Mouse (Mus musculus) Patski (cell line): ENCODE data around the gene Rpl22. TPM values are rescaled to one million over a fixed set of nuclear protein-coding genes. Genes with fewer than 3 reads are reported as not detected.
A peak's percentile ranks its signal among the peaks of the same experiment; 100 is the strongest.

Experiments
- ATAC-seq: fragments of 100-300 bp; one replicate; pipeline ENCODE4 v1.8.0; 2021
- CTCF ChIA-PET: fragments of 350-600 bp; sonication (Branson Sonifier 250); formaldehyde crosslinking; loops from one replicate; lab custom pipeline; 2022; ENCODE audit warnings: inconsistent platforms; lab: Charles Lee
- POLR2A ChIA-PET: fragments of 350-600 bp; sonication (Branson Sonifier 250); formaldehyde crosslinking; loops from one replicate; lab custom pipeline; 2022; ENCODE audit warnings: antibody characterized with exemption, inconsistent platforms; lab: Charles Lee
- DNase-seq: peaks from one replicate; pipeline ENCODE4 v3.0.0-alpha.2; 2011; ENCODE audit warnings: low read depth, low spot score
- H3K27me3 ChIP-seq: fragments of 371-371 bp; one replicate; pipeline ENCODE4 v1.5.1; 2021
- CTCF ChIP-seq: fragments of 100-300 bp; IDR thresholded peaks from one replicate; pipeline ENCODE4 v1.5.1; 2021
- in situ Hi-C: fragments of 300-500 bp; cut with MboI; formaldehyde crosslinking; loops from 3 replicates; pipeline ENCODE4 v1.11.1; 2018; ENCODE audit warnings: low pct_unique_long_range_greater_than_20kb, mixed read lengths
- polyA plus RNA-seq: library from polyadenylated mRNA; unstranded; gene quantifications from one replicate; pipeline ENCODE4 v1.2.3, GENCODE M21; 2021

Rpl22 gene
- polyA plus RNA-seq, 1 experiment from 2014 or later: 562 TPM

DNA sequence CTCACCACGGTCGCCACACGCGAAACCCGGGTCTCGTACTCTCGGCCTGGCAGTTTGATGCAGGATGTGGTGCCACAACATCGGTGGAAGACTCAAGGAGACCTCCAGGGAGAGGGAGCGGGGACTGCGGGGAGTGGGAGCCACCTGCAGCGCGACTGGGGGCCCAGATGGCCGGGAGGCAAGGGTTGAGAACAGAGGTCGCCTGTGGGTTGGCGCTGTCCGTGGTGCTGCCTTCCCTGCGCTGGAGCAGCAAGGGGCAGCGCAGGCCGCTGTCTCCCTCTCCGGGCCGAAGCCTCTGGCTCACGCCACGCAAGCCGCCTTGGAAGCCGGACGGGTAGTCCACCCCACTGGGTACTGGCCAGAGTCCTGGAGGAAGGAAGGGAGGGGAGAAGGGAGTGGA is 38.7 kb upstream of the Rpl22 start:
- POLR2A ChIA-PET: interaction anchor here (1.1 kb wide), 1 partner anchor 10 kb away, joined by 3 read pairs; no protein-coding TSS in a partner anchor
- in situ Hi-C loops: loop anchor here (5.0 kb wide), 1 partner anchor 115 kb away; no protein-coding TSS in a partner anchor
- TF ChIP-seq CTCF: no peak
- DNase-seq (no peak), ATAC-seq (peak; percentile 59)
- CTCF ChIA-PET: interaction anchor here (0.8 to 1.1 kb wide), 2 partner anchors 38 to 73 kb away, joined by 4 read pairs; partner anchors contain the start of gene Rpl22
- H3K27me3 ChIP-seq: no peaks in the 10 kb centered on the region

DNA sequence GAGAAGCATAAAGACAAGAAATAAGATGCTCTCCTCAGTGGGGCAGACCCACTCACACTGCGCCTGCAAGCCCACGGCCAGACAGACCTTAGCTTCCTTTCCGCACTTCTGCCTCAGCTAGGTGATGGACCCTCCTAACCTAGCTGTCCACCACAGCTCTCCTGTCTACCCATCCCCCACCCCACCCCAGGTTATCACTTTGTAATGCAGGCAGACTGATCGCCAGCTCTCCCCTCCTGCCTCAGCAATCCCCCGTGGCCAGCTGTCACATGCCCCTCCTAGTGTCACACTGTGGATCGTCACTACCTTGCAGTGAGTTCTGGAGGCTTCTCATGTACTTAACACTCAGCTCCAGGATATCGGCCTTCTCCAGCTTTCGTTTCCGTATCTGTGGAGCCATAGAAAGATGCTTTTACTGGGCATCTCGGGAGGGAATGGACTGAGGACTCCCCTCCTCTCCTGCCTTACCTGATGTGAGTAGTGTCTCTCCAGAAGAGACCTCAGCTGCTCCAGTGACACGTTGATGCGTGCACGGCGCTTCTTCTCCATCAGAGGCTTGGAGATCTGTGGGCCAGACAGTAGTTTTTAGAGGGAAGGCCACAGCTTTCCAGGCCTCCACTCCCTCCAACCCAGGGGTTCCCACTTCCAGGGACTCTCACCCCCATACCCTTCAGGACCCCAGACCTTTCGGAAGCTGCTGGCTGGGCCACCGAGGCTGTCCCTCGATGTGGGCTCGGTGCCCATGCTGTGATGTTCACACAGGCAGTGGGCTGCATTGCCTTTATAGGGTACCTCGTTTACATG is 38.0 kb upstream of the Rpl22 start:
- ATAC-seq (no peak), DNase-seq (no peak)
- CTCF ChIA-PET: interaction anchor here (0.8 to 1.1 kb wide), 2 partner anchors 38 to 73 kb away, joined by 4 read pairs; partner anchors contain the start of gene Rpl22
- no peak for TF ChIP-seq CTCF
- in situ Hi-C loops: loop anchor here (5.0 kb wide), 1 partner anchor 115 kb away; no protein-coding TSS in a partner anchor
- POLR2A ChIA-PET: interaction anchor here (1.1 kb wide), 1 partner anchor 11 kb away, joined by 3 read pairs; no protein-coding TSS in a partner anchor
- H3K27me3 ChIP-seq: no peaks in the 10 kb centered on the region

DNA sequence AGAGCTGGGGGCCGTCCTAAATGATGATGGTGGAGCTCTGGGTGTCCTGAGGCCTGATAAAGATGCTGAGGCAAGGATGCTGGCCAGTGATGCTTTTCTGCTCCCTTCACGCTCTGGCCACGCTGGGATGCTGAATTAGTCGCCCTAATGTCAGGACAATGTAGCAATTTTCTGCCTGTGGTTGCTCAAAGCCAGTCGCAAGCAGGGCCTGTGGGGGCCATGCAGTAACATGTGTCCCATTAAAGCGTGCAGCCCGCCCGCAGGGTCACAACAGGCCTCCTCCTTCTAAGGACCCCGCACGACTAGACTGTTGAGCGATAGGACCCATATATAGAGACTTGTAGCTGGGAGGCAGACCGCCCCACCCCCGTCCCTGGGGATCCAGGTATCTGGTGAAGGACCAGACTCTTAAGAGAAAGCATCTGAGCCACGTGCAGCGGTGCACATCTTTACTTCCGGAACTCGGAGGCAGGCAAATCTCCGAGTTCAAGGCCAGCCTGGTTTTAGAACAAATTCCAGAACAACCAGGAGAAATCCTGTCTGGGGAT is 37.1 kb upstream of the Rpl22 start:
- POLR2A ChIA-PET: no interaction called here
- H3K27me3 ChIP-seq: no peaks in the 10 kb centered on the region

GRCm38 (mm10) chr4:152290385-152290784 is 35.2 kb upstream of the Rpl22 start:
- no peak for TF ChIP-seq CTCF
- POLR2A ChIA-PET: no interaction called here
- ATAC-seq: no peak
- in situ Hi-C loops: no loop called here
- no peaks in the 10 kb centered on the region for H3K27me3 ChIP-seq
- DNase-seq: no peak
- CTCF ChIA-PET: no interaction called here

More for the DNA sequence above, 37.1 kb upstream of the Rpl22 start:
- in situ Hi-C loops: loop anchor here (5.0 kb wide), 1 partner anchor 116 kb away; no protein-coding TSS in a partner anchor
- no peak for TF ChIP-seq CTCF
- CTCF ChIA-PET: no interaction called here
- DNase-seq (no peak), ATAC-seq (no peak)

DNA sequence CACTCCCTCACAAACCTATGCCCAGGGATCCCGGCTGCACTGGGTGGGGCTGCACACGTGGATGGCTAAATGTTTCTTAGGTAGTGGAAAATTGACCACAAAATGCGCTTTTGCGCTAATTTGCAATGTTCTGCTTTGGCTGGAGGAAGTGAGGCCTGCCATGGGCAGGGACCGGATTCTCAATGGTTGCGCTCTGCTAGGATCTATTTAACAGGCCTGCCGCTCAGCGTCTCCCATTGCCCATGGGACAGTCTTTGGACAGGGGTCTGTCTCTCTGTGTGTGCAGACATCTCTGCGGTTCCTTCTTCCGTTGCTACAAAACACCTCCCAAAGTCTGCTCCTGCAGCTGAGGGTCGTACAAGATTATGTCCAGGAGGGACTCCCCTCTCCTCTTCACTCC is 34.6 kb upstream of the Rpl22 start:
- no peak for TF ChIP-seq CTCF
- ChIA-PET CTCF (interaction anchor here (3.2 kb wide), 1 partner anchor 143 kb away, joined by 9 read pairs; no protein-coding TSS in a partner anchor), POLR2A (no interaction called here)
- no peak for DNase-seq
- H3K27me3 ChIP-seq: no peaks in the 10 kb centered on the region
- ATAC-seq: no peak
- in situ Hi-C loops: no loop called here

- no peak for ATAC-seq
- no peaks in the 10 kb centered on the region for H3K27me3 ChIP-seq
- ChIA-PET CTCF (interaction anchor here (3.2 kb wide), 1 partner anchor 143 kb away, joined by 9 read pairs; no protein-coding TSS in a partner anchor), POLR2A (no interaction called here)
- no peak for TF ChIP-seq CTCF
- no peak for DNase-seq
- in situ Hi-C loops: no loop called here
Observed at GRCm38 (mm10) chr4:152291562-152291961, 34.0 kb upstream of the Rpl22 start, which contains the start of gene Hes3. Gene Hes3, minus strand, starts transcription at chr4:152291662.

- POLR2A ChIA-PET: no interaction called here
- in situ Hi-C loops: no loop called here
- no peak for TF ChIP-seq CTCF
- no peaks in the 10 kb centered on the region for H3K27me3 ChIP-seq
- CTCF ChIA-PET: interaction anchor here (2.0 to 3.2 kb wide), 2 partner anchors 20 to 142 kb away, joined by 5 to 9 read pairs; no protein-coding TSS in a partner anchor
- ATAC-seq (peak; percentile 38), DNase-seq (no peak)
Observed at GRCm38 (mm10) chr4:152292102-152292765, 33.3 kb upstream of the Rpl22 start.

DNA sequence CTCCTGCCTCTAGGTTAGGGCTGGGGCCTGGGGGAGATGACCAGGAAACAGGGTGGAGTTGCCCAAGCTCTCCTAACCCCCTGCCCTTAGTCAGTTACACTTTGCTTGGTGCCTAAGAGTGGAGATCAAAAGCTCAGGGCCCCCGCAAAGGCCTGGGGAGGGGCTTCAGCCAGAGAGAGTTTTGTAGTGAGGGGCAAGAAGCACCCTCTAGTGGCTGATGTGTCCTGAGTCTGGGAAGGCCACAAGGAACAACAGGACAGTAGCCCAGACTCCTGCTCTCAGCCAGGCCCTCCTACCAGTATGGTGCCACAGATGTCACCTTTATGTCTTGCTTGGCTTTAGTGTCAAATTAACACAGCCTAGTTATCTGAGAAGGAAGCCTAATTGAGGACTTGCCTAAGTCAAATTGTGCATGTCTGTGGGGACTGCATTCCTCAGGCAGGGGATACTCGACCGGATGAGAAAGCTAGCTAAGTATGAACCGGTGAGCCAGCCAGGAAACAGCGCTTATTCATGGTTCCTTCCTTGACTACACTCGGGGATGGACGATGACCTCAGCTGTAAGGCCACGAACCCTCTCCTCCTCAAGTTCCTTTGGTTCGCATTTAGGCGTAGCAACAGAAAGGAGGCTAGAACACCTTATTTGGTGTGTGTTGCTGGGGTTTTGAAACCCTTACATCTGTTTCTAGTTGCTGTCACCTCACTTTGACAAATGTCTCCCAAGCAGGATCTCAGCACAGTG is 31.2 kb upstream of the Rpl22 start:
- ChIA-PET POLR2A (interaction anchor here (0.6 kb wide), 1 partner anchor 106 kb away, joined by 7 read pairs; no protein-coding TSS in a partner anchor), CTCF (interaction anchor here (0.7 to 3.2 kb wide), 8 partner anchors 9 to 140 kb away, joined by 3 to 9 read pairs (median 3); no protein-coding TSS in a partner anchor)
- ATAC-seq: no peak
- no peak for TF ChIP-seq CTCF
- in situ Hi-C loops: no loop called here
- no peaks in the 10 kb centered on the region for H3K27me3 ChIP-seq
- no peak for DNase-seq

DNA sequence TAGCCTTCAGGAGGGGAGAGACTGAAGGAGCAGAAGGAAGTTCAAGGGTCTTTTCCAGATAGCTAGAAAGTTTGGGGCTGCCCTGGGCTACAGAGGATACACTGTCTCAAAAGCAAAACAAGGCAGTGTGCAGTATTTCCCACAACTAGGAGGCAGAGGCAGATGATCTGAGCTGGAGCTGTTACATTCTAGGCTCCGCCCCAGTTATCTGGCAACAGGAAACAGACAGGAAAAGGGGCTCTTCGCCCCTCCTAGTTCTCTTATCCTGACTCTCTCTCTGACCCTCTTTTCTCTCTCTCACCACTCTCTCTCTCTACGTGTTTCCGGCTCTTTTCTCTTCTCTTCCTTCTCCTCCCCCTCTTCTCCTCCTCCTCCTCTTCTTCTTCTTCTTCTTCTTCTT is 29.6 kb upstream of the Rpl22 start:
- POLR2A ChIA-PET: no interaction called here
- in situ Hi-C loops: no loop called here
- ATAC-seq (no peak), DNase-seq (no peak)
- TF ChIP-seq CTCF: no peak
- CTCF ChIA-PET: interaction anchor here (0.6 kb wide), 1 partner anchor 123 kb away, joined by 3 read pairs; no protein-coding TSS in a partner anchor
- no peaks in the 10 kb centered on the region for H3K27me3 ChIP-seq
